In the genomic region with DNA sequence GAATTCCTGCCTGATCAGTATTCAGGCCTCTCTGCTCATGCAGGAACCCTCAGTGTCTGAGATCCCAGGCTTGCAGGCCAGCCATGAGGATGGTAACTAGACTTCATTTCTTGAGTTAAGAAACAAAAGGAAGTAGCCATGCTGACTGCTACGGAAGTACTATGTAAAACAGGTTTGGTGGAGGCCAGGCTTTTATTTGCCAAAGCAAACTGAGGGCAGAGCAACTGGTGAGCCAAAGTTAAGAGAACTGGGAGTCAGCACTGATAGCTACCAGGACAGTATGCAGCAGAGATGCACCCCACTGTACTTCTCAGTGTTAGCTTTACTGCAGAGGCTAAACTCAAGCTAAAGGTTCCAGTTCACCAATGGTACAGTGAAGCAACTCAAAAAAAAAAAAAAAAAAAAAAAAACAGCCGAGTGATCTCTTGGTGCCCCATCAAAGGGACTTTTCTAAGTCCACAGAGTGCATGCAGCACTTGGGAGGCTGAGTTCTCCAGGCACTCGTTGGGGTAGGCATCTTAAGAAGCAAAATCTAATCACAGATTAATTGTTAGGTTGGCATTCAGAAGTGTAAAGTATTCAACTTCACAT, we compare ENCODE assay signal across 11 mouse cellular contexts. TPM values are rescaled to one million over a fixed set of nuclear protein-coding genes. Genes with fewer than 3 reads are reported as not detected.
DNase-seq lines count a peak whose midpoint lies in the region; ATAC-seq lines count a peak whose summit lies in the region.
"Had no signal": no experiment of that assay in that cellular context is flagged by ENCODE, and none has a peak within 500 bp of the region (broad histone marks: within the 10 kb centered on the region; RNA-seq: fewer than 3 reads in every experiment).

No protein-coding gene starts in this region.

- H3K9ac ChIP-seq in kidney, embryonic 15.5 days, result no peak overlapping the region
- H3K9ac ChIP-seq in liver, embryonic 16.5 days (ENCODE audit: low read depth, low read length), result no peak overlapping the region

- no peak overlapping the region for H3K4me2 ChIP-seq in kidney, embryonic 15.5 days
- H3K4me2 ChIP-seq in liver, embryonic 16.5 days (ENCODE audit: low read depth, low read length), result no peak overlapping the region; the same call in 1 of the 2 replicates

- H3K9me3 ChIP-seq in kidney, embryonic 15.5 days (replicated peaks), result no peaks in the 10 kb centered on the region
- H3K9me3 ChIP-seq in liver, embryonic 16.5 days (replicated peaks; ENCODE audit: control insufficient read depth, low read length), result no peaks in the 10 kb centered on the region

- no peak overlapping the region for H3K4me3 ChIP-seq in kidney, embryonic 15.5 days (replicated peaks)
- H3K4me3 ChIP-seq in liver, embryonic 16.5 days (ENCODE audit: low read depth, low read length), result no peak overlapping the region

- H3K27ac ChIP-seq in kidney, embryonic 15.5 days, result 0 out of 2 replicates have a peak overlapping the region, but pooled peaks have one; percentile 22
- H3K27ac ChIP-seq in liver, embryonic 16.5 days (ENCODE audit: low read length), result 0 out of 2 replicates have a peak overlapping the region, but pooled peaks have one; percentile 21

- no peaks in the 10 kb centered on the region for H3K27me3 ChIP-seq in kidney, embryonic 15.5 days
- no peaks in the 10 kb centered on the region for H3K27me3 ChIP-seq in liver, embryonic 16.5 days (ENCODE audit: control insufficient read depth, insufficient read depth, low read depth, low read length)
- H3K27me3 ChIP-seq: Patski had no signal

- H3K4me1 ChIP-seq in kidney, embryonic 15.5 days, result peaks cover 81% of the 10 kb centered on the region
- H3K4me1 ChIP-seq in liver, embryonic 16.5 days (ENCODE audit: control insufficient read depth, low read depth, low read length), result peaks cover 54% of the 10 kb centered on the region

- ATAC-seq in kidney, embryonic 15.5 days (replicated peaks; ENCODE audit: low FRiP score), result no peak
- ATAC-seq in activated CD4-positive, CD25-positive, alpha-beta regulatory T cell, adult 4 months, result peak; percentile 50
- ATAC-seq in liver, embryonic 16.5 days (ENCODE audit: low read depth), result no peak
- ATAC-seq: Patski had no signal

- DNase-seq in kidney, postnatal 14 days, result no peak
- peak; percentile 31 for DNase-seq in CD4-positive helper T cell, adult 2 months (ENCODE audit: low read depth, low spot score)
- DNase-seq in urinary bladder, postnatal 14 days (ENCODE audit: low spot score), result no peak
- no peak for DNase-seq in retina, embryonic 14.5 days (ENCODE audit: low spot score)
- no peak for DNase-seq in ovary, postnatal 14 days (ENCODE audit: low spot score)
- DNase-seq: kidney, adult 8-10 months; thymus, postnatal 25 days had no signal

- peaks cover 28% of the 10 kb centered on the region for H3K36me3 ChIP-seq in kidney, embryonic 15.5 days
- peaks cover 11% of the 10 kb centered on the region for H3K36me3 ChIP-seq in liver, embryonic 16.5 days (ENCODE audit: control insufficient read depth, insufficient read depth)

- WGBS in kidney, embryonic 15.5 days, result 41% methylated on average over 3 of the region's 3 CpGs
- 18% methylated on average over 3 of the region's 3 CpGs for WGBS in liver, embryonic 16.5 days (ENCODE audit: insufficient replicate concordance)

RNA-seq across cellular contexts. Expression of a gene that starts 8.6 kb away (rescaled TPM):
- polyA plus RNA-seq in kidney, embryonic 15.5 days (2015; fragmentation: Nextera tagmentation; extraction: Ambion mirVana), result 40.3 and 40.9 TPM in 2 replicates
- 10 to 100 TPM; 62.7 to 97.2 TPM for polyA plus RNA-seq in activated CD4-positive, CD25-positive, alpha-beta regulatory T cell, adult 4 months (2017; shearing (Covaris generic))
- 18.4 and 18.6 TPM in 2 replicates for polyA plus RNA-seq in liver, embryonic 16.5 days (2015; fragmentation: Nextera tagmentation; extraction: Ambion mirVana)
